ENCODE assay signal across 10 mouse cellular contexts in genomic region chr12:27565965-27566507, GRCm38 (mm10).
DNase-seq lines count a peak whose midpoint lies in the region; ATAC-seq and TF ChIP-seq lines count a peak whose summit lies in the region.
"Had no signal": no experiment of that assay in that cellular context is flagged by ENCODE, and none has a peak within 500 bp of the region (broad histone marks: within the 10 kb centered on the region; RNA-seq: fewer than 3 reads in every experiment).

No protein-coding gene starts in this region.

- H3K9me3 ChIP-seq in forebrain, embryonic 12.5 days, result no peaks in the 10 kb centered on the region
- H3K9me3 ChIP-seq in hindbrain, postnatal 0 days (ENCODE audit: low read length), result no peaks in the 10 kb centered on the region
- no peaks in the 10 kb centered on the region for H3K9me3 ChIP-seq in neural tube, embryonic 11.5 days (ENCODE audit: control insufficient read depth, low read length)
- H3K9me3 ChIP-seq: kidney, embryonic 15.5 days had no signal

- H3K27ac ChIP-seq in forebrain, embryonic 12.5 days, result peak overlapping the region; percentile 98
- H3K27ac ChIP-seq in hindbrain, postnatal 0 days, result peak overlapping the region; percentile 66; the same call in 1 of the 2 replicates
- peak overlapping the region; percentile 88 for H3K27ac ChIP-seq in neural tube, embryonic 11.5 days (ENCODE audit: low read depth, low read length)
- H3K27ac ChIP-seq: kidney, embryonic 15.5 days had no signal

- H3K4me2 ChIP-seq in forebrain, embryonic 12.5 days, result peak overlapping the region; percentile 44
- H3K4me2 ChIP-seq in hindbrain, postnatal 0 days (ENCODE audit: low read depth, low read length), result no peak overlapping the region
- H3K4me2 ChIP-seq in neural tube, embryonic 11.5 days (ENCODE audit: low read depth), result peak overlapping the region; percentile 32
- H3K4me2 ChIP-seq: kidney, embryonic 15.5 days had no signal

- ATAC-seq in forebrain, embryonic 12.5 days (ENCODE audit: low FRiP score), result peak; percentile 93
- ATAC-seq in hindbrain, postnatal 0 days, result peak; percentile 81
- ATAC-seq in neural tube, embryonic 11.5 days (ENCODE audit: insufficient read depth, low FRiP score, low TSS enrichment), result peak; percentile 94

- WGBS in forebrain, embryonic 12.5 days, result 10% methylated on average over 8 of the region's 8 CpGs
- 13% methylated on average over 8 of the region's 8 CpGs for WGBS in hindbrain, postnatal 0 days
- WGBS in neural tube, embryonic 11.5 days, result 15% methylated on average over 8 of the region's 8 CpGs

- H3K4me3 ChIP-seq in forebrain, embryonic 12.5 days (replicated peaks), result peak overlapping the region; percentile 7; the same call in 1 of the 2 replicates
- no peak overlapping the region for H3K4me3 ChIP-seq in hindbrain, postnatal 0 days (ENCODE audit: low read length)
- H3K4me3 ChIP-seq in neural tube, embryonic 11.5 days (ENCODE audit: low read depth, low read length), result no peak overlapping the region
- H3K4me3 ChIP-seq: kidney, embryonic 15.5 days had no signal

- TF ChIP-seq CTCF in hindbrain, postnatal 0 days (IDR thresholded peaks at IDR 0.05; ENCODE audit: low read depth), result no peak

- DNase-seq in embryo, embryonic 11.5 days (ENCODE audit: low read depth, low spot score), result peak; percentile 50
- DNase-seq in hindbrain, postnatal 0 days (ENCODE audit: low spot score), result peak; percentile 57
- peak; percentile 82 for DNase-seq in neural tube, embryonic 11.5 days (ENCODE audit: low spot score)
- no peak for DNase-seq in thymus, postnatal 14 days
- no peak for DNase-seq in heart, postnatal 25 days (ENCODE audit: low spot score)
- no peak for DNase-seq in kidney, postnatal 10 days
- DNase-seq in left cerebral cortex, adult 8-10 months (ENCODE audit: low spot score in 2 of 2), result no peak
- DNase-seq: cerebellum, postnatal 36 days had no signal

- H3K27me3 ChIP-seq in forebrain, embryonic 12.5 days, result no peaks in the 10 kb centered on the region
- H3K27me3 ChIP-seq in hindbrain, postnatal 0 days (ENCODE audit: insufficient read depth, low read length), result no peaks in the 10 kb centered on the region
- no peaks in the 10 kb centered on the region for H3K27me3 ChIP-seq in neural tube, embryonic 11.5 days (ENCODE audit: control insufficient read depth, insufficient read depth, low read length)
- H3K27me3 ChIP-seq: kidney, embryonic 15.5 days had no signal

- no peaks in the 10 kb centered on the region for H3K36me3 ChIP-seq in forebrain, embryonic 12.5 days (replicated peaks)
- H3K36me3 ChIP-seq in hindbrain, postnatal 0 days (ENCODE audit: insufficient read depth, low read length), result no peaks in the 10 kb centered on the region
- H3K36me3 ChIP-seq in neural tube, embryonic 11.5 days (ENCODE audit: control insufficient read depth, insufficient read depth, low read length), result no peaks in the 10 kb centered on the region
- H3K36me3 ChIP-seq: kidney, embryonic 15.5 days had no signal

- H3K4me1 ChIP-seq in forebrain, embryonic 12.5 days, result peaks cover 45% of the 10 kb centered on the region
- peaks cover 13% of the 10 kb centered on the region for H3K4me1 ChIP-seq in hindbrain, postnatal 0 days (ENCODE audit: insufficient read depth, low read length)
- H3K4me1 ChIP-seq in neural tube, embryonic 11.5 days (ENCODE audit: control insufficient read depth, insufficient read depth, low read length), result peaks cover 17% of the 10 kb centered on the region

- intact Hi-C loops in heart, postnatal 25 days (cut with DNase I), result no loop called here

- 0 out of 2 replicates have a peak overlapping the region, but pooled peaks have one; percentile 14 for H3K9ac ChIP-seq in forebrain, embryonic 12.5 days
- H3K9ac ChIP-seq in hindbrain, postnatal 0 days (replicated peaks; ENCODE audit: low read length), result no peak overlapping the region
- H3K9ac ChIP-seq in neural tube, embryonic 11.5 days (ENCODE audit: low read length), result peak overlapping the region; percentile 42
- H3K9ac ChIP-seq: kidney, embryonic 15.5 days had no signal

Comparison
In these comparisons a context has a peak if more than half of its experiments do, and no peak if none do; other contexts are left out.
1. DNase-seq: peak in embryo, embryonic 11.5 days (single experiment), hindbrain, postnatal 0 days (single experiment) and neural tube, embryonic 11.5 days (single experiment); none in thymus, postnatal 14 days (single experiment), heart, postnatal 25 days (single experiment), kidney, postnatal 10 days (single experiment) and left cerebral cortex, adult 8-10 months (0 of 2).
2. Peak in every context shown above with its lines, with median percentiles within 50 percentile points of each other: ATAC-seq and H3K27ac ChIP-seq.